In the genomic region with DNA sequence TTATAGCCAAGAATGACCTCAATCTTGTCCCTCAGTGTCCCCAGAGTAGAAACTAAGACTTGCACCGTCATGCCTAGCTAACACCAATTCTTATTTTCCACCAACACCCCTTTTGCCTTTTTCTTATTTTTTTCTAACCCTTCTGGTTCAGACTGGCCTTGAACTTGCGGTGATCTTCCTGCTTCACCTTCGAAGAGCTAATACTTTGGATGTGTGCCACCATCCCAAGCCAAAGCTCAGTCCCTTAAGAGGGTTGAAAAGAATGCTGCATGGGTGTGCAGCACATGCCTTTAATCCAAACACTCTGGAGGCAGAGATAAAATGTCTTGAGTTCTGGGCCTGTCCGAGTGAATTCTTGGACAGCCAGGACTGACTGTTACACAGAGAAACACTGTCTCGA, we compare ENCODE assay signal across 12 mouse cellular contexts. TPM values are rescaled to one million over a fixed set of nuclear protein-coding genes. Genes with fewer than 3 reads are reported as not detected.
A peak's percentile ranks its signal among the peaks of the same experiment; 100 is the strongest.
DNase-seq lines count a peak whose midpoint lies in the region; ATAC-seq and TF ChIP-seq lines count a peak whose summit lies in the region.
"Had no signal": no experiment of that assay in that cellular context is flagged by ENCODE, and none has a peak within 500 bp of the region (broad histone marks: within the 10 kb centered on the region; RNA-seq: fewer than 3 reads in every experiment).

No protein-coding gene starts in this region.

- ATAC-seq in heart, embryonic 16.5 days (replicated peaks; ENCODE audit: extremely low read depth, insufficient read depth, low FRiP score), result no peak
- ATAC-seq in lung, embryonic 14.5 days (ENCODE audit: insufficient read depth), result no peak
- no peak for ATAC-seq in liver, postnatal 0 days
- ATAC-seq: forebrain, embryonic 14.5 days had no signal

- no peak overlapping the region for H3K4me2 ChIP-seq in heart, embryonic 16.5 days (ENCODE audit: low read depth, low read length)
- no peak overlapping the region for H3K4me2 ChIP-seq in lung, embryonic 14.5 days
- H3K4me2 ChIP-seq in liver, postnatal 0 days (ENCODE audit: low read depth, low read length), result 0 out of 2 replicates have a peak overlapping the region, but pooled peaks have one; percentile 9

- no peaks in the 10 kb centered on the region for H3K27me3 ChIP-seq in heart, embryonic 16.5 days (ENCODE audit: control insufficient read depth, insufficient read depth, low read length)
- H3K27me3 ChIP-seq in lung, embryonic 14.5 days (ENCODE audit: insufficient read depth, low read length), result no peaks in the 10 kb centered on the region
- H3K27me3 ChIP-seq in liver, postnatal 0 days (ENCODE audit: insufficient read depth, low read length), result no peaks in the 10 kb centered on the region

- no peak for TF ChIP-seq EP300 in liver, postnatal 0 days (IDR thresholded peaks at IDR 0.05; ENCODE audit: low read depth)

- peak overlapping the region; percentile 17 for H3K27ac ChIP-seq in heart, embryonic 16.5 days (ENCODE audit: low read length)
- peak overlapping the region; percentile 42; the same call in 1 of the 2 replicates for H3K27ac ChIP-seq in lung, embryonic 14.5 days (ENCODE audit: low read depth)
- H3K27ac ChIP-seq in brown adipose tissue, adult 24 weeks (replicated peaks; ENCODE audit: low read depth, low read length), result peak overlapping the region; percentile 38
- peak overlapping the region; percentile 70; the same call in 1 of the 2 replicates for H3K27ac ChIP-seq in liver, postnatal 0 days (ENCODE audit: low read depth)

- 37% methylated on average over 5 of the region's 5 CpGs for WGBS in heart, embryonic 16.5 days
- WGBS in lung, embryonic 14.5 days, result 53% methylated on average over 5 of the region's 5 CpGs
- WGBS in liver, postnatal 0 days (ENCODE audit: insufficient replicate concordance), result 65% methylated on average over 5 of the region's 5 CpGs

- peaks cover 55% of the 10 kb centered on the region for H3K4me1 ChIP-seq in heart, embryonic 16.5 days (ENCODE audit: control insufficient read depth, insufficient read depth, low read length)
- H3K4me1 ChIP-seq in lung, embryonic 14.5 days (ENCODE audit: insufficient read depth), result peaks cover 32% of the 10 kb centered on the region
- H3K4me1 ChIP-seq in brown adipose tissue, adult 24 weeks (ENCODE audit: control insufficient read depth, insufficient read depth, insufficient read length, low read length), result peaks cover 47% of the 10 kb centered on the region
- peaks cover 61% of the 10 kb centered on the region for H3K4me1 ChIP-seq in liver, postnatal 0 days (ENCODE audit: insufficient read depth)

- peaks cover 41% of the 10 kb centered on the region for H3K36me3 ChIP-seq in heart, embryonic 16.5 days (ENCODE audit: control insufficient read depth, insufficient read depth)
- peaks cover 95% of the 10 kb centered on the region for H3K36me3 ChIP-seq in lung, embryonic 14.5 days (ENCODE audit: insufficient read depth)
- H3K36me3 ChIP-seq in liver, postnatal 0 days (replicated peaks; ENCODE audit: insufficient read depth, low read length), result peaks cover 82% of the 10 kb centered on the region

- peak overlapping the region; percentile 25; the same call in 1 of the 2 replicates for H3K9ac ChIP-seq in heart, embryonic 16.5 days (ENCODE audit: low read length)
- H3K9ac ChIP-seq in lung, embryonic 14.5 days, result no peak overlapping the region
- H3K9ac ChIP-seq in liver, postnatal 0 days (replicated peaks), result 0 out of 2 replicates have a peak overlapping the region, but pooled peaks have one; percentile 11

- DNase-seq in heart, adult 8-10 months (ENCODE audit: low spot score), result no peak
- DNase-seq in lung, embryonic 14.5 days, result peak; percentile 42
- no peak for DNase-seq in lung, postnatal 36 days
- DNase-seq in liver, postnatal 0 days, result no peak
- no peak for DNase-seq in urinary bladder, postnatal 25 days (ENCODE audit: low spot score)
- DNase-seq in ovary, postnatal 10 days (ENCODE audit: low spot score), result no peak
- DNase-seq: cerebellum, adult 11 months; embryo, embryonic 11 days; heart, postnatal 10 days had no signal

- TF ChIP-seq CTCF in lung, embryonic 14.5 days (IDR thresholded peaks at IDR 0.05; ENCODE audit: low read depth), result no peak
- no peak for TF ChIP-seq CTCF in liver, postnatal 0 days (IDR thresholded peaks at IDR 0.05; ENCODE audit: low read depth)

- no peaks in the 10 kb centered on the region for H3K9me3 ChIP-seq in heart, embryonic 16.5 days (replicated peaks; ENCODE audit: control insufficient read depth, low read length)
- no peaks in the 10 kb centered on the region for H3K9me3 ChIP-seq in lung, embryonic 14.5 days (ENCODE audit: low read depth, low read length)
- no peaks in the 10 kb centered on the region for H3K9me3 ChIP-seq in liver, postnatal 0 days (ENCODE audit: low read length)

- H3K4me3 ChIP-seq in heart, embryonic 16.5 days (ENCODE audit: low read length), result no peak overlapping the region
- H3K4me3 ChIP-seq in lung, embryonic 14.5 days (ENCODE audit: low read depth, low read length), result no peak overlapping the region
- no peak overlapping the region for H3K4me3 ChIP-seq in brown adipose tissue, adult 24 weeks (ENCODE audit: insufficient read depth, low read depth, low read length)
- no peak overlapping the region for H3K4me3 ChIP-seq in liver, postnatal 0 days (ENCODE audit: low read depth, low read length)

RNA-seq across cellular contexts. Expression of gene Trim8, which starts 8.9 kb away (rescaled TPM):
- polyA plus RNA-seq in heart, embryonic 16.5 days (2015; fragmentation: Nextera tagmentation; extraction: Ambion mirVana), result 17.0 and 19.4 TPM in 2 replicates
- 10 to 100 TPM; 31.5 to 38.8 (median 37.6) TPM for total RNA-seq in heart, adult 8-10 months (2022)
- 28.3 and 31.0 TPM in 2 replicates for polyA plus RNA-seq in lung, embryonic 14.5 days (2014; fragmentation: Nextera tagmentation; extraction: Ambion mirVana)
- polyA plus RNA-seq in brown adipose tissue, adult 24 weeks (2012; ENCODE audit: insufficient read depth, insufficient read length, missing spikeins), result 12.4 and 17.4 TPM in 2 replicates
- 7.9 and 9.8 TPM in 2 replicates for polyA plus RNA-seq in liver, postnatal 0 days (2015; fragmentation: Nextera tagmentation; extraction: Ambion mirVana)

Comparison
In these comparisons a context has a peak if more than half of its experiments do, and no peak if none do; other contexts are left out.
1. H3K27ac ChIP-seq: peak in every context shown above with its lines; median percentile 70 in liver, postnatal 0 days; 42 in lung, embryonic 14.5 days; 38 in brown adipose tissue, adult 24 weeks; 17 in heart, embryonic 16.5 days.